Mouse (Mus musculus): ENCODE results near the gene Pgrmc1.
"Not testable (repeated sequence)": the region's sequence is repeated elsewhere in the genome, so short reads cannot be mapped to it uniquely, and the experiment has no call there.

The Pgrmc1 gene

DNA sequence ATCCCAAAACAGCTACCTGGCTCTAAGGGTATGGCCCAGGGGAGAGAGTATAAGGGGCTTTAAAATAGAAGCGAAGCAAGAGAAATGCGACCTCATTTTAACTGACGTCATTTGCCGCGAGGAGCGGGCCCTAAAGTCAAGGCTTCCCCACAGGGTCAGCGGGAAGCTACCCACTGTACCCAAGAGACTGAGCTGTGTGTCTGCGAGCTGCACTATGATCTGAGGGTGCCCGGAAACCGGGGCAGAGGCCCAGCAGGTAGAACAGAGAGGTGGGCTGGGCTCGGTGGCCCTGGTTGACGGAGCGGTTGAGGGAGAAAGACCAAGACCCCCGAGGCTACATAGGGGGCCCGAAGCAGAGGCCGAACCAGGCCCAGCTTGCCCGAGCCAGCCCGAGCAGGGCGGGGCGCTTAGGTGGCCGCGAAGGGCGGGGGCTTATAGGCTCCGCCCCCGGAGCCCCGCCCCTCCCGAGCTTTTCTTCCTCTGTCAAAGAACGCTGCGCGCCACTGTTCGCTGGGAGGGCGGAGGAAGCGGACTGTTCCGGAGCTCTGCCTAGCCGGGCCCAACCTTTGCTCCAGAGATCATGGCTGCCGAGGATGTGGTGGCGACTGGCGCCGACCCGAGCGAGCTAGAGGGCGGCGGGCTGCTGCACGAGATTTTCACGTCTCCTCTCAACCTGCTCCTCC is at the start of gene Pgrmc1:
Gene Pgrmc1, plus strand, starts transcription at position 500 of the 683 bp plus-strand sequence.
- peak; percentile 87 for DNase-seq

DNA sequence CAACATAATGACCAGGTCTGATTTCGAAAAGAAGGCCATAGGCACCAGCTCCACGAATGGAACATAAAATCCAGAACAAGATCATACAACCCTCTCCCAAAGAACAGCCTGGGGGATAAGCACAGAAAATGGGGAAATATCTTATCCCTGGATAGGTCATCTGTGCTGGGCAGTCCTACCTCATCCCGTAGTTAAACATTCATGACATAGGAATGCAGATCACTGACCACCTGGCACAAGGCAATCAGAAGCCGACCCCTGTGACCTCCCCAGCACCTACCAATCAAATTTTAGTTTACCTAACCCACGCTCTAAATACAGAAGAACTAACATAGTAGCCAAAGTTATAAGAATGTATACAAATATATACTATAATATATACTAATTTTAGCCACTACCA is 49.2 kb upstream of the Pgrmc1 start:
- DNase-seq = no peak

DNA sequence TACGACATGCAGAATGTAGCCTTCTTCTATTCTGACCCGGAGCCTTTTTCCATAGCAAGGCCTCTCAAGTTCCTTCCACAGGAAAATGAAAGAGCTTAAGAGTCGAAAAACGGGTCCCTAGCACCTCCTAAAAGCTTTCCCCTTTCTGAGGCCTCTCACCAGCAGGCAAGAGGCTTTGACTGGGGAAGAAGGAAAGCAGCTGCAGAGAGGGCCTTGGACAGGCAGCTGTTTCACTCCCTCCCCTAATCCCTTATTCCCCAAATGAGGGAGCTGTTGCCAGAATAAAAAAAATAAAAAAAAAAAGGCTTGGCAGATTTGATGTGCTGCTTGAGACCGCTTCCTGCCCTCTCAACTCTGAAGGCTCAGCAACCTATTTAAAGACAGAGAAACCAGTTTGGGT is 47.1 kb upstream of the Pgrmc1 start:
- no peak for DNase-seq

DNA sequence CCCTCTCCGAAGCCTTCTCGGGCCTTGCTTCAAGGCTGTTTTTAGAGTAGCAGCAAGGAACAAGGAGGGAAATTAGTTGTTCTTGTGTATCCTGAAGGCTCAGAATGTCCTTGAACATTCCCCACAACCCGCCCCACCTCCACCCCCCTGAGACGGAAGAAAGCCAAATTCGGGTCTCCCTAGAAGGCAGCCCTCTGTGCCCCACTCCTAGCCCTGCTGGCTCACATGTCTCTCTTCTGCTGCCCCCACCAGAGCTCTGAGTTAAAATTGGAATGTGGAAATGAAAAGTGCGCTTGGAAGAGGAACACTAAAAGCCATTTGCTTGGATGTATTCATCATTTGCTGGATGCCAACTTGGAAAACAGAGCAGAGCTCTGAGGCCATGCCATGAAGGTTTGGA is 46.7 kb upstream of the Pgrmc1 start:
- no peak for DNase-seq

DNA sequence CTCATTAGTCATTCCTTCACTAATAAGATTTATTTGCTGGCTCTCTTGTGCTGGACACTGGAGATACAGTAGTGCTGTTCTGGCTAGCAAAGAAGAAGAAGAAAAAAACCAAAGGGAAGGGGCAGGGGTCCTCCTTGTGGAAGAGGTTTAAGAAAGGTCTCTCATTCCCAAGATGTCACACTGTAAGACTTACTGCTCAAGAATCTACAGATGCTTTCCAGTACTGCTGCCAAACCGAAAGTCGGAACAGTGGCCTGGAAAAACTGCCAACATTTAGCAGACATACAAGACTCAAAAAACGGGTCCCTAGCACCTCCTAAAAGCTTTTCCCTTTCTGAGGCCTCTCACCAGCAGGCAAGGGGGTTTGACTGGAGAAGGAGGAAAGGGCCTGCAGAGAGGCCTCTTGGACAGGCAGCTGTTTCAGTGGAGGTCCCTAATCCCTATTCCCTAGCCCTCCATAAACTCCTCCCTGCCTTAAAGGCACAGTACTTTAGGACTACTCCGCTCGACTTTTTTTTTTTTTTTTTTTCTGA is 45.9 kb upstream of the Pgrmc1 start:
- no peak for DNase-seq

DNA sequence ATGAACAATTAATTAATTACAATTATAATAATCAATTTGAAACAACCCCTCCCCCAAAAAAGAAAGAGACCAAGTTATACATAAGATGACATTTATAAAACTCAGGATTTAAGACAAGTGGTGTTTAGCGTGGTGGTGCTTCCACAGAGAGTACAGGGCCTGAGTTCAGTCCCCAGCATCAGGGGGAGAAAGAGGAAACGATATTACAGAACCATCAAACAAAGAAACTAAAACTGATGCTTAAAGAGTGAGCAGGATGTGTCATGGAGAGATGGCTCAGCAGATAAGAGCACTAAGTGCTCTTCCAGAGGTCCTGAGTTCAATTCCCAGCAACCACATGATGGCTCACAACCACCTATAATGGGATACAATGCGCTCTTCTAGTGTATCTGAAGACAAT is 45.3 kb upstream of the Pgrmc1 start:
- no peak for DNase-seq

DNA sequence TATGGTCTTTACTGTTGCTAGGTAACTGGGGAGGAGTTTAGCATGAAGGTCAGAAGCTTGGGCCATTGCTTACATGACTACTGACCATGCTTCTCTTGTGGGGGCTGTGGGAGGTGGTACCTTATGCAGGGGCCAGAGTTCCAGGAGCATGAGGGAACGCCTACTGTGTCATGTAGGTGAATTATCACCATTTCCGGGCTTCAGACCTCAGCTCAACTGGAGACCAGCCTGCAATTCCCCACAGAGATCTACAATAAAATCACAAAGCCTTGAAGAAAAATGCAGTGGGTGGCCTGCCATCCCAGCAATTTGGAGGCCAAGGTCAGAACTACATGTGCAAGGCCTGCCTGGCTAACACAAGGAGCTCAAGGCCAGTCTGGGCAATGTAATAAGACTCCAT is 42.8 kb upstream of the Pgrmc1 start:
- DNase-seq = not testable (repeated sequence)

DNA sequence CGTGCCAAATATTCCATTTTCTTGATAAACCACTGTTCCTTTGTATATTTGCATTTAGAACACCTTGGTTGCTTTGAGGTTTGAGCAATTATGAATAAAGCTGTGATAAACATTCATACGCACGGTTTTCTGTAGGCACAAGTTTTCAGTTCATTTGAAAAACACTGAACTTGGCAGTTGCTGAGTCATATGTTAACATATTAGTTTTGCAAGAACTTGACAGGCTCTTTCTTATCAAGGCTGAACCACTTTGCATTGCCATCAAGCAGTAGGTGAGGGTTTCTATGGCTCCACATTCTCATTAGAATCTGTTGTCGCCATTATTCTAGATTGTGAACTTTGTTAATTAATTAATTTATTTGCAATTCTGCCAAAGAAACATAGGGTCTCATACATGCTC is 37.8 kb upstream of the Pgrmc1 start:
- DNase-seq = no peak

DNA sequence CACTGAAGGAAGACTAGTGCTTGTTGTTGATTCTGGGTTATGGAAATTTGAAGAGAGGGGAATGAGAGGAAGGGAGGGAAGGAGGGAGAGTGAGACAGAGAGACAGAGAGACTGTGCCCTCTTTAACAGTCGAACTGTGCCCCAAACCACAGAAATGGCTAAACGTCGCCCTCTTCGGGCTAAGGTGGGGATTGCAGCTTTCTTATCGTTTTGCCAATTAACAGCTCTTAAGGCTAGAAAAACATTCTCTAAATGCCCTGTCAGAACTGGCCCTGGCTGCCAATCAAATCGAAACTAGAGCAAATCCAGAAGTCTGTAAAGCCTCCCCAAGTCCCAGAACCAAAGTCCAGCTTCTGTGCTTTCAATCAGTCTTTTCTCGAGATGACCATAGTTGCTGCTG is 36.4 kb upstream of the Pgrmc1 start:
- peak; percentile 72 for DNase-seq

DNA sequence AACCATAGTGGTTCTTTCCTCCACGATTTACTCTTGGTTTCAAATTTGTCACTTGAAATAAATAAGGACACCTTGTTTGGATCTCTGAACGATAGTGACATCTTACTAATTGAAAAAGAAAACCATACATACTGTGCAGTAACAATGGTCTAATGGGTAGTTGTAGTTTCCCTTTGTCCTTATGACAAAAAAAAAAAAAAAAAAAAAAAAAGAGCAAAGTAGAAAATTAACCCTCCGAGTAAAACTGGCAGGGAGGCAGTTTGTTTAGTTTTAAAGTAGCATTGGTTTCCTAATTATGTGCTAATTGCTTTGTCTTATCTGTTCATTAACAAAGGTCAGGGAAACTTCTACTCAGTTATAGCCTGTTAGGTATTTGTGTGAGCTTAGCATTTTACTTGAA is 35.9 kb upstream of the Pgrmc1 start:
- DNase-seq = no peak

DNA sequence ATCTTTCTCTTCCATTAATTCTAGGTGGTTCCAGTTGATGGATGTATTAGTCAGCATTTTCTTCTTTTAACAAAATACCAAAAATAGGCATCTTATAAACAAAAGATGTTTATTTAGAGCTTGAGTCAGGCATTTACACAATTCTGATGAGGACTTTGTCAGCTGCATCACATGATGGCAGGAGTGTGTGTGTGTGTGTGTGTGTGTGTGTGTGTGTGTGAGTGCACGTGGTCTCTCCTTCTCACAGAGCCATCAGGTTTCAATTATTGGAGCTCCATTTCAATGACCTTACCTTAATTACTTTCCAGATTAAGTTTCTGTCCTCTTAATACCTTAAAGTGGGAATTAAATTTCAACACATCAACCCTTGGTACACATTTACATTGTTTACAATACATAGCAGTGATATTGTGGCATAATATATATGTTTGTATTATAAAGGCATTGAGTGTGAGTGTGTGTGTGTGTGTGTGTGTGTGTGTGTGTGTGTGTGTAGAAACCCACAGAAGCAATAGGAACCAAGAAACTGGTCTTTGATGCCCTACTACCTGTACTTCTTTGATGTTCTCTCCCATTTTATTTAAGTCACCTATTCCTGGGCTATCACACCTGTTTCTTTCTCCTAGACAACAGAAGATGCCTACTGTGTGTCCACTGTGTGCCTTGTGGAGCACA is 11.2 kb upstream of the Pgrmc1 start:
- DNase-seq = no peak

DNA sequence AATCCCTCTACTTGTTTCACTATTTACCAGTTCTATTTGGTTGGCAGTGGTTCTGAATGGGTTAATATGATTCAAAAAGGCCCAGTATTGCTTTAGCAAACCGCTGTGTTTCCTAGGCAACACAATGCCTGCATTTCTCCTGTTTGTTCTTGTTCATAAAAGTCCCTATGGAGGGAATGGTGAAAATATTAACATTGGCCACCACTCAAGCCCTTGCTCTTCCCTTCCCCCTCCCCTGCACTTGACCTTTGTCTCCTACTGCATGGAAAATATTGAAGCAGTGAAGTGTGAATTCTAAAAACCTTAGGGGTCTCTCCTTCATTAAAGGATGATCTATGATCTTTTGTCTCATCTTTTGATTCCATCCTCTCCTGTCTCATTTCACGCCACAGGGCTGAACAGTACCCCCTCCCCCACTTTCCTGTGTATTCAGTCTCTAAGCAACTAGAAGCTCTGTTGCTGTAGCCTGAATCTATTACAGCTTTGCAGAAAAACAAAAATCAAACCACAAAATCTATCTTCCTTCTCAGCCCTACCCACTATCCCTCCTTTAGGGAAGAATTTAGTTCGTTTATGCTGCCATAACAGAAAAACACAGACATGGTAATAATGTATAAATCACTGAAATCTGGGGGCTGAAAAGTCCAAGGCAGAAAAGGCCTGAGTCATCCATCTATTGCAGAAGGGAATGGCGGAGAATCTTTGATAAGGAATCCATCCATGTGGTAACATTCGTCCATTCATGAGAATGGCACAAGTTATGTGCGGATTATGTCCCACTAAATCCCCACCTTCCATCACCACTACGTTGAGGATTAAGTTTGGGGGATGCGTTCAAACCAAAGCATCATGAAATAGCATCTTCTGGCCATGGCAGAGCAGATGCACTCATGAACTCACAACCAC is 10.4 kb upstream of the Pgrmc1 start:
- no peak for DNase-seq

DNA sequence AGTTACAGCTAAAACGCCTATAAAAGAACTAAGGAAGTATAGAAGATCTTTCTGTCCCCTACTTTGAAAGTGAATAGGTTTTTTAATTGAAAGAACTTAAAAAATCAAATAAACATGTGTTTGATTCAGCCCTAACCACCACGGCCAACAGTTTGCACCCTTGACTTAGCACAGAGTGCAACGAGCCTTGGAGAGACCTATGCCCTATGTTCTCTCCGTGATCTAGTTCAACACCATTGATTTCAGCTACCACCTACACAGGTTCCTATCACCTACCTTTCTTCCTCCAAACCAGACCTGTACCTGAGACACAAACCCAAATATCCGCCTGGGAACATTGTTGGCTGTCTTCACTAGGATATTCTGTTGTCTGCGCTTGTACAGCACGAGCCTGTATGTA is 7.7 kb upstream of the Pgrmc1 start:
- no peak for DNase-seq

DNA sequence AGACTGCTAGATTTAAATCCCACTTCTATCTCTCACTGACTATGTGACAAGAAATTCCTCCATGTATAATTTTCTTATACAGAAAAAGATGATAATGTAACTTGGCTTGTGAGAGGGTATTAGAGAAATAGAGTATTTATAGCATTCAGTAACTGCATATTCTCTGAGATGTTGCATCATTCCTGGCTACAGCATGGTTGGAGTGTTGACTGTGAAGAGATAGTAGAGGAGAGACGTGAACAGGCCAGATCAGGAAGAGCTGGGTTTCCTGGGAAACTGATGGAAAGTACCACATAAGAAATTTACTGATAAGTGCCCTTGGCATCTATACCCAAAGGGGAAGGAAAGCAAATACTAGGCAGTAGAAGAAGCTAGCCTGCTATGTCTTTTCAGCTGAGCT is 6.9 kb upstream of the Pgrmc1 start:
- DNase-seq = no peak

DNA sequence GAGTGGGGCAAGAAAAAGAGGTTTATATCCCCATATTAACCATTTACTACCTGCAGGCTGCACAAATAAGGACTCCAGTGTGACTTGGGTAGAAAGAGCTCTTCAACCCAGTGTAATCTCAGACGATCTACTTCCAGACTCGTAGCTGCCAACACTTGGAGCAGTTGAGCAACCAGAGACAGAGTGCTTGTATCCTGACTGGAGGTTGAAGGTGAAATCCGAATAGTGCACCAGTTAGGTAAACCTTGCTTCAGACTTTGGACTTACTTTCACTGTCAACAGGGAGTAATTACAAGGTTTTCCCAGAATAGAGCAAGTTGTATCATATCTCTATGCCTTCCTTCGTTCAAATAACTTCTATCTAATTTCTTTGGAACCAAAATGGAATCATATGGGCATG is 6.5 kb upstream of the Pgrmc1 start:
- DNase-seq = no peak

DNA sequence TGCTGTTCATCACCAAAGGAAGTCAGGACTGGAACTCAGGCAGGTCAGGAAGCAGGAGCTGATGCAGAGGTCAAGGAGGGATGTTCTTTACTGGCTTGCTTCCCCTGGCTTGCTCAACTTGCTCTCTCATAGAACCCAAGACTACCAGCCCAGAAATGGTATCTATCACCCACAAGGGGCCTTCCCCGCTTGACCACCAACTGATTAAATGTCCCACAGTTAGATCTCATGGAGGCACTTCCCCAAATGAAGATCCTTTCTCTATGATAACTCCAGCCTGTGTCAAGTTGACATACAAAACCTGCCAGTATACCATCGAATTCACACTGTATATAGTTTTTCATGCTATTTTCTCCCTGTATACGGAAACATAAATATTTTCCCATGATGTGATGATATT is 2.8 kb upstream of the Pgrmc1 start:
- DNase-seq = no peak

DNA sequence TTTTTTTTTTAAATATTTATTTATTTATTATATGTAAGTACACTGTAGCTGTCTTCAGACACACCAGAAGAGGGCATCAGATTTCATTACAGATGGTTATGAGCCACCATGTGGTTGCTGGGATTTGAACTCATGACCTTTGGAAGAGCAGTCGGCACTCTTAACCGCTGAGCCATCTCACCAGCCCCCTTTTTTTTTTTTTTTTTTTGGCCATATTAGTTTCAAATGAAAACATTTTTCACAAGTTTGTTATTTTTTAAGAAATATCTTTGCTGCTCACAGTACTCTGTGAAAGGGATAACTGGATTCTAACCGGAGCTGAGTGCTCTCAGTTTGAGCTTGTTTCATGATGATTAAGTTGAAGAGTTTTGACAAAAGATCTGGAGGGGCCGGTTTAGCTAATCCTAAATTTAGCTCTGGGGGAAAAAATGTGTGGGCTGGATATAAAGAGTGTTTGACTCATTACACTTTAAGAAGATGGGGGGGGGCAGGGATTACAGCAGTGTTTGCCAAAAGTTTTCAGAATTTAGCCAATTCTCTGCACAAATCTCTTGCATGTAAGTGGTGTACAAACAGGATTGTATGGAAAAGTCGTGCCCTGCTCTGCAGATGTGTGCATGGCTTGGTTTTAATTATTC is 1.4 kb upstream of the Pgrmc1 start:
- not testable (repeated sequence) for DNase-seq

DNA sequence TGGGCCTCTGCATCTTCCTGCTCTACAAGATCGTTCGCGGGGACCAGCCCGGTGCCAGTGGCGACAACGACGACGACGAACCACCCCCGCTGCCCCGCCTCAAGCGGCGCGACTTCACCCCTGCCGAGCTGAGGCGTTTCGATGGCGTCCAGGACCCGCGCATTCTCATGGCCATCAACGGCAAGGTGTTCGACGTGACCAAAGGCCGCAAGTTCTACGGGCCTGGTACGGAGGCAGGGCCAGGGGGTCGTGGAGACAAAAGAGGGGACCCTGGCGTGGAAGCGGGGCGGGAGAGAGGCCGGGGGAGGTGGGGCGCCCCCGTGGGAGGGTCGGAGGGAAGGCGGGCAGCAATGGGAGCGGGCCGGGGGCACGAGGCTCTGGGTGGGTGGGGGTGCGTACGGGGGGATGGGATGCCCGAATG is 394 bp downstream of the Pgrmc1 start:
- no peak for DNase-seq

DNA sequence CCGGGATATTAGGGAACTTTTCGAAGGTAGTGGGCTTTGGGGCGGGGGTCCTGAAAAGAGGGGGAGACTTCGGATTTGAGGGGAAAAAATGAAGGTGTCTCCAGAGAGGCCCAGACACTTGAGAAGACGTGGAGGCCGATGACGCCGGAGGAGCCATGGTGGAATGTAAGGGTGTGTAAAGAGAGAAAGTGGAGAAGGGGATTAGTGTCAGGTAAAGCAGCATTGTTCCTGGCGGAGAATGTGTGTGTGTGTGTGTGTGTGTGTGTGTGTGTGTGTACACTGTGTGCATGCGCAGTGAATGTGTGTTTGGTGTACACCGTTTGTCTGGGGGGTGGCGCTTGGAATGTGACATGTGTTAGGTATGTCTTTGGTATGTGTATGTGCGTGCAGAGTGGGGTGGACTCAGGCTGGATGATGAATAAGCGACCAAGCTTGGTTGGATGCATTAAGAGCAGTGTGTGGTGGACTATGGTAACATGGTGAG is 897 bp downstream of the Pgrmc1 start:
- peak; percentile 9 for DNase-seq

DNA sequence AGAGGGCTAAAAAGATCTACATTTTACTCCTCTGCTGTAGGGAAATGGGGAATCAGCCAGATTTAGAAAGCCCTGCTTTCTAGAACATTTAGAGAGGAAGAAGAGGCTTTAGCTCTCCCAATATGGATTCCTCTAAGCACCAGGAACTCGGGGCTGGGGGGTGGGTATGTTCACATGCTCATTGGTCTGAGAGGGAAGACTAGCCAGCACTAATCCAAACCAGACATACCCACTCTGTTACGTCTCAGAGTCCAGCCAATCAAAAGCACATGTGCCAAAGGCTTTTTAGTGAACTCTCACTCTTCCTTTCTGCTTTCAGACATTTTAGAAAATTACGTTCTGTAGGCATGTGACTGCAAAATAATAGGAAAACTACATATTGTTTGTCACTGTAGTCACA is 1.6 kb downstream of the Pgrmc1 start:
- DNase-seq = no peak

DNA sequence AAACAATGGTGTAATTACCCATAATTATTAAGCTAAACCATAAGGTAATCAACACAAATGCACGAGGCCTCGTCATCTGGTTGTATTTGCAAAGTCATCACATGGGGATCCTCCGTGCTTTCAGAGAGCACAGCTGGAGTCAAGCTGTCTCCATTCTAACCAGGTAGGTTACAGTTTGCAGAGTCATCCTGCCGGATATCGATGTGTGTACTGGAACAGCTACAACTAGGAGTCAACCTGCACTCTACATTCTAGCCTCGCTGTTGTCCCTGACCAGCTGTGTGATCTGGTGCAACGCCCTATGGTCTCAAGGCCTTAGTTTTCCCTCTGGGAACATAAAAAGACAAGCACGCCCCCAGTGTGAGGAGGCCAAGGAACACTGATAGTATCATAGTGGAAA is 2.1 kb downstream of the Pgrmc1 start:
- no peak for DNase-seq

DNA sequence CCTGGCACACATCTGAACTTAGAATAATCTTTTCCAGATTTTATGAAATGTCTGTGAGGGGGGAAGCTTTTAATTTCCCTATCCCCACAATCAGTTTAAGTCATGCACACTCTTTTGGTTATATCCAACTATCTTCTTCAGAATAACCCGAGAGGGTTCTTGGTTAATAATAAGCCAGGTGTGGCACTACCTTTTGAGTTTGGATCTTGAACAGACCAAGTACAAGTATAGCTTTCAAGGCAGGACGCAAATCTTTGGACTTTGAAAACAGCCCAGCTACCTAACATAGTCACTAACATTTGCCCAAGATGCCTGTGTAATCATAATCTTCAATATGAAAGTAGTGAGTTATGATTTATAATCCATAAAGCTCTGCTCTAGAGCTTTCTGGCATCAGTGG is 4.9 kb downstream of the Pgrmc1 start:
- DNase-seq = no peak

DNA sequence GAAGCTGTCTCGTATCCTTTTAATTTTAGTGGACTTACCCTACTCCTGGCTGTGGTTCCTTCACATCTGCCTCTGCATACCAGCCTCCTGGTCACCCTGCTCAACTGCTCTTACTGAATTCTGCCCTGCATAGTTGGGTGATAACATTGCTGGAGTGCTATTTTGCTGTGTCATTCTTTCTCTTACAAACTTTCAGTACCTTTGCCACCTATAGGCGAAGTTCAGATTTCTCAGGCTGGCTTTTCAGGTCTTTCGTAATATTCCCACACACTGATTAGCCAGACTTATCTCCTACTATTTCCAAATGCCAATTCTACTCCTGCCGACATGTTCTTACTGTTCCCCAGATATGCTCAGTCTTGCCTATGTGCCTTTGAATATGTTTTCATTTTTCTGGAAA is 6.0 kb downstream of the Pgrmc1 start:
- DNase-seq = no peak

Data from thymus, postnatal 25 days (tissue).